Mouse (Mus musculus): ENCODE data around the gene Jakmip3. TPM values are rescaled to one million over a fixed set of nuclear protein-coding genes. Genes with fewer than 3 reads are reported as not detected.
A peak's percentile ranks its signal among the peaks of the same experiment; 100 is the strongest.

Gene Jakmip3
- polyA plus RNA-seq, 1 experiment from 2014 or later: 1.7 TPM

GRCm38 (mm10) chr7:139107908-139108650 is 167.5 kb downstream of the Jakmip3 start:
- H3K4me2 ChIP-seq (replicated peaks): no peak overlapping the region
- WGBS: 83% methylated on average over 9 of the region's 9 CpGs
- no peaks in the 10 kb centered on the region for H3K4me1 ChIP-seq
- no peak overlapping the region for H3K4me3 ChIP-seq
- H3K27ac ChIP-seq: no peak overlapping the region
- no peaks in the 10 kb centered on the region for H3K36me3 ChIP-seq
- H3K9ac ChIP-seq: no peak overlapping the region
- no peaks in the 10 kb centered on the region for H3K27me3 ChIP-seq
- H3K9me3 ChIP-seq (replicated peaks): no peaks in the 10 kb centered on the region
- no peak for ATAC-seq (ENCODE audit: low FRiP score)

GRCm38 (mm10) chr7:139119152-139119774 is 178.7 kb downstream of the Jakmip3 start:
- no peaks in the 10 kb centered on the region for H3K9me3 ChIP-seq (replicated peaks)
- no peaks in the 10 kb centered on the region for H3K4me1 ChIP-seq
- H3K9ac ChIP-seq: no peak overlapping the region
- no peaks in the 10 kb centered on the region for H3K27me3 ChIP-seq
- H3K27ac ChIP-seq: no peak overlapping the region
- no peaks in the 10 kb centered on the region for H3K36me3 ChIP-seq
- H3K4me2 ChIP-seq (replicated peaks): no peak overlapping the region
- ATAC-seq (ENCODE audit: low FRiP score): peak; percentile 64
- H3K4me3 ChIP-seq: no peak overlapping the region
- WGBS: 44% methylated on average over 13 of the region's 13 CpGs

GRCm38 (mm10) chr7:139119775-139120153 is 179.2 kb downstream of the Jakmip3 start:
- Histone ChIP-seq H3K4me1 (no peaks in the 10 kb centered on the region), H3K9ac (no peak overlapping the region), H3K27ac (no peak overlapping the region), H3K9me3 (replicated peaks) (no peaks in the 10 kb centered on the region), H3K27me3 (no peaks in the 10 kb centered on the region), H3K4me3 (no peak overlapping the region), H3K4me2 (replicated peaks) (no peak overlapping the region), H3K36me3 (no peaks in the 10 kb centered on the region)
- ATAC-seq (ENCODE audit: low FRiP score): no peak; the same call in 1 of the 2 replicates
- 62% methylated on average over 2 of the region's 2 CpGs for WGBS

- no peak overlapping the region for H3K4me2 ChIP-seq (replicated peaks)
- ATAC-seq (ENCODE audit: low FRiP score): no peak
- no peaks in the 10 kb centered on the region for H3K9me3 ChIP-seq (replicated peaks)
- H3K9ac ChIP-seq: no peak overlapping the region
- H3K27me3 ChIP-seq: no peaks in the 10 kb centered on the region; the same call in 1 of the 2 replicates
- no peaks in the 10 kb centered on the region for H3K36me3 ChIP-seq
- no peak overlapping the region for H3K27ac ChIP-seq
- H3K4me1 ChIP-seq: peaks cover 15% of the 10 kb centered on the region
- H3K4me3 ChIP-seq: no peak overlapping the region
- 95% methylated on average over 4 of the region's 4 CpGs for WGBS
These were observed 185.4 kb downstream of the Jakmip3 start for GRCm38 (mm10) chr7:139125881-139126280.

- no peaks in the 10 kb centered on the region for H3K9me3 ChIP-seq (replicated peaks)
- H3K4me1 ChIP-seq: peaks cover 20% of the 10 kb centered on the region
- H3K4me2 ChIP-seq (replicated peaks): no peak overlapping the region
- H3K27ac ChIP-seq: no peak overlapping the region
- H3K36me3 ChIP-seq: no peaks in the 10 kb centered on the region
- no peak for ATAC-seq (ENCODE audit: low FRiP score)
- 82% methylated on average over 7 of the region's 7 CpGs for WGBS
- H3K27me3 ChIP-seq: no peaks in the 10 kb centered on the region; the same call in 1 of the 2 replicates
- no peak overlapping the region for H3K9ac ChIP-seq
- no peak overlapping the region for H3K4me3 ChIP-seq
These were observed 186.0 kb downstream of the Jakmip3 start for GRCm38 (mm10) chr7:139126549-139126948.

- WGBS: 79% methylated on average over 4 of the region's 4 CpGs
- Histone ChIP-seq H3K9ac (no peak overlapping the region), H3K36me3 (no peaks in the 10 kb centered on the region), H3K9me3 (replicated peaks) (no peaks in the 10 kb centered on the region), H3K27ac (no peak overlapping the region), H3K4me3 (no peak overlapping the region), H3K4me1 (peaks cover 23% of the 10 kb centered on the region), H3K27me3 (no peaks in the 10 kb centered on the region; the same call in 1 of the 2 replicates), H3K4me2 (replicated peaks) (no peak overlapping the region)
- ATAC-seq (ENCODE audit: low FRiP score): no peak
These were observed 188.5 kb downstream of the Jakmip3 start for GRCm38 (mm10) chr7:139128994-139129393.

- Histone ChIP-seq H3K9me3 (replicated peaks) (no peaks in the 10 kb centered on the region), H3K27me3 (no peaks in the 10 kb centered on the region; the same call in 1 of the 2 replicates), H3K36me3 (no peaks in the 10 kb centered on the region), H3K4me3 (no peak overlapping the region), H3K4me1 (peaks cover 23% of the 10 kb centered on the region), H3K27ac (no peak overlapping the region), H3K9ac (no peak overlapping the region), H3K4me2 (replicated peaks) (no peak overlapping the region)
- WGBS: 33% methylated on average over 6 of the region's 6 CpGs
- no peak for ATAC-seq (ENCODE audit: low FRiP score)
These were observed 189.8 kb downstream of the Jakmip3 start for GRCm38 (mm10) chr7:139130361-139130760.

GRCm38 (mm10) chr7:139131538-139131937 is 191.0 kb downstream of the Jakmip3 start:
- Histone ChIP-seq H3K4me1 (peaks cover 32% of the 10 kb centered on the region), H3K9me3 (replicated peaks) (no peaks in the 10 kb centered on the region), H3K4me3 (no peak overlapping the region), H3K36me3 (no peaks in the 10 kb centered on the region), H3K9ac (no peak overlapping the region), H3K27me3 (no peaks in the 10 kb centered on the region; the same call in 1 of the 2 replicates), H3K4me2 (replicated peaks) (no peak overlapping the region), H3K27ac (no peak overlapping the region)
- no peak for ATAC-seq (ENCODE audit: low FRiP score)
- WGBS: 79% methylated on average over 8 of the region's 8 CpGs

- Histone ChIP-seq H3K9me3 (replicated peaks) (no peaks in the 10 kb centered on the region), H3K9ac (no peak overlapping the region), H3K36me3 (no peaks in the 10 kb centered on the region), H3K4me1 (peaks cover 41% of the 10 kb centered on the region), H3K27ac (no peak overlapping the region), H3K27me3 (no peaks in the 10 kb centered on the region; the same call in 1 of the 2 replicates), H3K4me2 (replicated peaks) (no peak overlapping the region), H3K4me3 (no peak overlapping the region)
- 82% methylated on average over 3 of the region's 3 CpGs for WGBS
- no peak for ATAC-seq (ENCODE audit: low FRiP score)
These were observed 192.9 kb downstream of the Jakmip3 start for GRCm38 (mm10) chr7:139133446-139133845.

Other genes with a start within 250 kb of the Jakmip3 start
- gene Ppp2r2d, start 94.7 kb upstream of the Jakmip3 start, polyA plus RNA-seq (2016; fragmentation: Nextera tagmentation; extraction: Ambion mirVana): 69.8 and 70.2 TPM in 2 replicates
- gene Mapk1ip1, start 94.5 kb upstream of the Jakmip3 start, polyA plus RNA-seq (2016; fragmentation: Nextera tagmentation; extraction: Ambion mirVana): 16.3 and 16.7 TPM in 2 replicates
- 92.7 and 93.6 TPM in 2 replicates for gene Bnip3, start 31.2 kb upstream of the Jakmip3 start, polyA plus RNA-seq (2016; fragmentation: Nextera tagmentation; extraction: Ambion mirVana)
- 269 TPM in 2 replicates for gene Dpysl4, start 145.3 kb downstream of the Jakmip3 start, polyA plus RNA-seq (2016; fragmentation: Nextera tagmentation; extraction: Ambion mirVana)